Mouse (Mus musculus): ENCODE data around the gene Nr1h2.

GRCm38 (mm10) chr7:44584265-44584804 lies 30.6 kb upstream of the Nr1h2 start:
- TF ChIP-seq EP300 (IDR thresholded peaks at IDR 0.05; ENCODE audit: insufficient read depth, low read depth, low read length), result no peak
- no peak for TF ChIP-seq CTCF (IDR thresholded peaks at IDR 0.05)

Data from heart, adult 2 months (tissue).